Mouse (Mus musculus) heart, postnatal 0 days (tissue): ENCODE measurements around the gene Psip1.

ENCODE experiments used
- CTCF ChIP-seq: IDR thresholded peaks from 2 replicates; pipeline ENCODE4 v1.5.1; 2016; ENCODE audit warnings: antibody characterized with exemption, control low read depth, low read depth
- EP300 ChIP-seq: IDR thresholded peaks from 2 replicates; pipeline ENCODE4 v1.6.1; 2016; ENCODE audit warnings: antibody characterized with exemption, low read depth

GRCm38 (mm10) chr4:83418781-83419180 lies 67.5 kb downstream of the Psip1 start:
- TF ChIP-seq CTCF: no peak
- no peak for TF ChIP-seq EP300
